Mouse (Mus musculus) neural tube, embryonic 14.5 days (tissue): Measurements from ENCODE around the gene Zcchc3. TPM values are rescaled to one million over a fixed set of nuclear protein-coding genes. Genes with fewer than 3 reads are reported as not detected.
"Not testable (repeated sequence)": the region's sequence is repeated elsewhere in the genome, so short reads cannot be mapped to it uniquely, and the experiment has no call there.

Experiments used
- ATAC-seq: fragments of 200-750 bp; cut with Nextera tagmentation; 2 replicates; pipeline ENCODE4 v1.8.0; 2017; ENCODE audit warnings: low read depth, mild to moderate bottlenecking, moderate TSS enrichment, moderate library complexity
- H3K27ac ChIP-seq: fragments of 300-500 bp; sonication (generic); 2 replicates; pipeline ENCODE4 v1.5.1; 2014; ENCODE audit warnings: low read depth, mild to moderate bottlenecking, control low read depth, low read length, moderate library complexity, mixed read lengths
- H3K27me3 ChIP-seq: fragments of 300-500 bp; sonication (generic); 2 replicates; pipeline ENCODE4 v1.6.1; 2014; ENCODE audit warnings: low read length; ENCODE audit not compliant: control insufficient read depth, insufficient read depth
- H3K36me3 ChIP-seq: fragments of 300-500 bp; sonication (generic); 2 replicates; pipeline ENCODE4 v1.6.1; 2014; ENCODE audit warnings: low read length, mixed read lengths; ENCODE audit not compliant: control insufficient read depth, insufficient read depth
- H3K4me1 ChIP-seq: fragments of 300-500 bp; sonication (generic); 2 replicates; pipeline ENCODE4 v1.6.1; 2014; ENCODE audit warnings: low read length; ENCODE audit not compliant: control insufficient read depth, insufficient read depth
- H3K4me2 ChIP-seq: fragments of 300-500 bp; sonication (generic); 2 replicates; pipeline ENCODE4 v1.6.1; 2014; ENCODE audit warnings: mild to moderate bottlenecking, low read depth, low read length, control low read depth
- H3K4me3 ChIP-seq: fragments of 300-500 bp; sonication (generic); 2 replicates; pipeline ENCODE4 v1.5.1; 2014; ENCODE audit warnings: low read depth, low read length, control low read depth, mixed read lengths
- H3K9ac ChIP-seq: fragments of 300-500 bp; sonication (generic); replicated peaks from 2 replicates; pipeline ENCODE4 v1.6.1; 2014; ENCODE audit warnings: low read depth, mild to moderate bottlenecking, control low read depth, low read length, mixed read lengths
- H3K9me3 ChIP-seq: fragments of 300-500 bp; sonication (generic); 2 replicates; pipeline ENCODE4 v1.6.1; 2016; ENCODE audit warnings: low read length; ENCODE audit not compliant: control insufficient read depth
- WGBS: fragments of 180-500 bp; shearing (Covaris S2); extraction: QIAGEN DNeasy Blood & Tissue Kit; methylation state at CpG from one replicate; pipeline ENCODE4 v1.1.7; 2014; 5-methylcytosine and 5-hydroxymethylcytosine counted together
- polyA plus RNA-seq: library from polyadenylated mRNA; unstranded; fragments of >200 nt; fragmentation: Nextera tagmentation; extraction: Ambion mirVana; gene quantifications from 2 replicates; pipeline ENCODE4 v1.2.1, GENCODE M21; 2014

Gene Zcchc3
- polyA plus RNA-seq, 1 experiment from 2014 or later: 14.5 TPM

GRCm38 (mm10) chr2:152438963-152439362, 24.1 kb upstream of the Zcchc3 start:
- ATAC-seq: no peak
- Histone ChIP-seq H3K36me3 (no peaks in the 10 kb centered on the region), H3K4me2 (no peak overlapping the region), H3K9ac (no peak overlapping the region), H3K27me3 (no peaks in the 10 kb centered on the region), H3K4me1 (no peaks in the 10 kb centered on the region), H3K4me3 (no peak overlapping the region), H3K27ac (no peak overlapping the region), H3K9me3 (no peaks in the 10 kb centered on the region)
- WGBS: 62% methylated on average over 1 of the region's 1 CpGs

DNA sequence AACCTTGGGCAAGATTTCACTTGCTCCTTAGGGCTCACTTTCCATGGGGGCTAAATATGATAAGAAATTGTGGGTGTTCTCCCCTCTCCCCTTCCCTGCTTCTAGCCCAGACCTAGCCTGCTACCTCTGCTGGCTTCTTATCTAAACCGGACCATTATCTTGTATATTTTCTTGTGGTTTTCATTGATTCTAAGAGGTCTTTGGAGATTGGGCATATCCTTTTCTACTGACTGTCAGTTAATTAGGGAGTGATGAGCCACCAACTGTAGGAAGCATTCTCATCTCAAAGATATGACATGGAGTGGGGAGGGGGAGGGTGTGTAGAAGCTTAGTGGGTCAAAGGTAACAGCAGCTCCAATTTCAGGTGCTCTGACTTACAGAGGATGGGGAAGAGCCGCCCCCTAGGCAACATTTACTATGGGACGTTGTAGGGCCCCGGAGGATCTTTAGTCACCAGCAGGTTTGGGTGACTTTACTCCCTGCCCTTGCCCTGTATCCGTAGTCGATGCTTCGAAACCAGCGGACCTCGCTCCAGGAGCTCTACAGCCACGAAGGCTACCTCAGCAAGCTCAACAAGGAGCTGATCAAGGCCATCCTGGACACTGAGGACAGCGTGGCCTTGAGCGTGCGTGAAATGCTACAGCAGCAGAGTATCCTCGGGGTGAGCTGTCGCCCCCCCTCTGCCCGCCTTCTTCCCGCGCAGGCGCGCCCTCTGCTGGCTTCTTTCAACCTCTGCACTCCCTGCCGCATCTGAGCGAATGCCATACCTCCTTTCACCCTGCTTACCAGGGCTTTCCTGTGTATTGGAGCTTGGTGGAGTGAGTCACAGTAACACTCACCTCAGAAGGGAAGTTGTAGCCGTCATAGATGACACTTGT, 22.4 kb upstream of the Zcchc3 start:
- H3K9me3 ChIP-seq: no peaks in the 10 kb centered on the region
- peak overlapping the region; percentile 44 for H3K9ac ChIP-seq
- ATAC-seq: peak; percentile 89
- no peak overlapping the region for H3K27ac ChIP-seq
- H3K27me3 ChIP-seq: no peaks in the 10 kb centered on the region
- H3K36me3 ChIP-seq: no peaks in the 10 kb centered on the region
- peak overlapping the region; percentile 55 for H3K4me2 ChIP-seq
- H3K4me1 ChIP-seq: no peaks in the 10 kb centered on the region
- peak overlapping the region; percentile 16; the same call in 1 of the 2 replicates for H3K4me3 ChIP-seq
- 3% methylated on average over 23 of the region's 23 CpGs for WGBS

DNA sequence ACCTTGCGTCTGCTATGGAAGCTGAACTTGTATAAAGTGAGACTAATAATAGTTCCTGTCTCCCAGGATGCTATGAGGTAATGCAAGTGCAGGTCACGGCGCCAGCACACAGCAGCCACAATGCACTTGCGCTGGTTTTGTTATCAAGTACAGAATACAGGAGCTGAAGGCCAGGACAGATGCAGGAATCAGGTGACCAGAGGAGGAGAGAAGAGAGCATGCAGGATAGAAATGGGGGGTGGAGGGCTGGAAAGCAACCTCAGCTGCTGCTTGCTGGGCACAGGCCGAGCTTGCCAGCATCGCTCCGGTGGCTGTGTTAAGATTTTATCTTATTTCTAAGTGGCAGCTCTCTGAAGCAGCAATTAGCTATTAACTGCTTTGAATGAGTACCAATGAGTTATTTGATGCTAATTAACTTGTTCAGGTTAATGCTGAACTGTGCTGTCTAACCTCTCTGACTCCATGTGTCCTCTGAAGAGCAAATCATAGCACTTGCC, 21.6 kb upstream of the Zcchc3 start:
- no peak for ATAC-seq
- 74% methylated on average over 7 of the region's 7 CpGs for WGBS

DNA sequence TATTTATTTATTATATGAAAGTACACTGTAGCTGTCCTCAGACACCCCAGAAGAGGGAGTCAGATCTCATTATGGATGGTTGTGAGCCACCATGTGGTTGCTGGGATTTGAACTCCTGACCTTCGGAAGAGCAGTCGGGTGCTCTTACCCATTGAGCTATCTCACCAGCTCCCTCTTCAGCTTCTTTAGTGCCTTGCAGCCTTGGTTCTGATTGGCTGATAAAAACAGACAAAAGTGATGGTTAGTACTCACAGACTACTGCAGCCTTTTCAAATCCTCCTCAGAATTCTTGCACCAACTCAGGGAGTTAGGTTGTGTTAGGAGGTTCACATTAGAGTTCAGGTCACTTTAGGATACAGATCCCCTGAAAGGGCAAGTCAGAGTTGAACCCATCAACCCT, 13.7 kb upstream of the Zcchc3 start:
- not testable (repeated sequence) for H3K9me3 ChIP-seq, H3K27ac ChIP-seq, H3K4me3 ChIP-seq, ATAC-seq, H3K36me3 ChIP-seq, H3K9ac ChIP-seq, H3K4me2 ChIP-seq, H3K27me3 ChIP-seq, H3K4me1 ChIP-seq
- 92% methylated on average over 2 of the region's 2 CpGs for WGBS

More for the DNA sequence above, 21.6 kb upstream of the Zcchc3 start:
- Histone ChIP-seq H3K4me1 (no peaks in the 10 kb centered on the region), H3K36me3 (no peaks in the 10 kb centered on the region), H3K4me3 (no peak overlapping the region), H3K9me3 (no peaks in the 10 kb centered on the region), H3K4me2 (no peak overlapping the region), H3K9ac (no peak overlapping the region), H3K27me3 (no peaks in the 10 kb centered on the region), H3K27ac (no peak overlapping the region)

GRCm38 (mm10) chr2:152427493-152427892, 12.7 kb upstream of the Zcchc3 start:
- WGBS: 8% methylated on average over 12 of the region's 12 CpGs
- Histone ChIP-seq H3K27me3 (no peaks in the 10 kb centered on the region), H3K36me3 (no peaks in the 10 kb centered on the region), H3K9me3 (no peaks in the 10 kb centered on the region), H3K4me3 (no peak overlapping the region), H3K4me1 (peaks cover 7% of the 10 kb centered on the region), H3K27ac (no peak overlapping the region), H3K9ac (no peak overlapping the region), H3K4me2 (peak overlapping the region; percentile 32; the same call in 1 of the 2 replicates)
- no peak for ATAC-seq

- 97% methylated on average over 3 of the region's 3 CpGs for WGBS
- no peaks in the 10 kb centered on the region for H3K27me3 ChIP-seq
- H3K4me3 ChIP-seq: peak overlapping the region; percentile 91; the same call in 1 of the 2 replicates
- no peak overlapping the region for H3K9ac ChIP-seq
- no peak overlapping the region for H3K27ac ChIP-seq
- no peaks in the 10 kb centered on the region for H3K9me3 ChIP-seq
- no peak for ATAC-seq
- H3K4me1 ChIP-seq: peaks cover 26% of the 10 kb centered on the region
- no peaks in the 10 kb centered on the region for H3K36me3 ChIP-seq
- H3K4me2 ChIP-seq: peak overlapping the region; percentile 84; the same call in 1 of the 2 replicates
These were observed 959 bp upstream of the Zcchc3 start for GRCm38 (mm10) chr2:152415786-152416185.

DNA sequence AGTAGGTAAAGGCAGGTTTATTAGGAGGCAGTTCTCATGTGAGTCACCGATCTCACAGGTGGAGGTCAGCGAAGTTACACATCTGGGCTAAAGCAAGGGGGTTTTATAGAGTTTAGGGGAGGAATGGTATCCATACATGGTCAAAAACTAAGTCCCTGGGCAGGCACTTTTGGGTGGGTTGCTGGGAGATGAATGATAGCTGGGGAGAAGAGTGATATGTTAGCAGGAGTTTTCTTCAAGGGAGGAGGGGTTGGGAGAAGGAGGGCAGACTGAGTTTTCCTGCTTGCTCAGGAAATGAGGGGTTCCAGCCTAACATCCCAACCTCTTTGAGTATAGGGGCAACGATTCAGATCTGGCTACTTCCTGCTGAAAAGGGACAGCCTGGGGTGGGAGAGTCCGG, 460 bp upstream of the Zcchc3 start, which contains the start of gene 6820408C15Rik:
6820408C15Rik (plus strand) TSS at position 301 of the 400 bp plus-strand sequence.
- Histone ChIP-seq H3K4me1 (peaks cover 31% of the 10 kb centered on the region), H3K36me3 (no peaks in the 10 kb centered on the region), H3K27me3 (no peaks in the 10 kb centered on the region), H3K9me3 (no peaks in the 10 kb centered on the region), H3K4me2 (peak within 1 kb of the TSS; percentile 84), H3K27ac (peak within 1 kb of the TSS; percentile 95), H3K9ac (peak within 1 kb of the TSS; percentile 92), H3K4me3 (peak within 1 kb of the TSS; percentile 91)
- ATAC-seq: no peak
- 34% methylated on average over 4 of the region's 4 CpGs for WGBS

- H3K9ac ChIP-seq: peak overlapping the region; percentile 92
- H3K4me2 ChIP-seq: peak overlapping the region; percentile 84
- under 1% methylated on average over 72 of the region's 86 CpGs for WGBS
- H3K4me3 ChIP-seq: peak overlapping the region; percentile 91
- peak overlapping the region; percentile 95 for H3K27ac ChIP-seq
- ATAC-seq: peak; percentile 38
- H3K27me3 ChIP-seq: no peaks in the 10 kb centered on the region
- H3K4me1 ChIP-seq: peaks cover 33% of the 10 kb centered on the region
- H3K9me3 ChIP-seq: no peaks in the 10 kb centered on the region
- no peaks in the 10 kb centered on the region for H3K36me3 ChIP-seq
These were observed 852 bp downstream of the Zcchc3 start for GRCm38 (mm10) chr2:152413765-152414584.
